Mouse (Mus musculus): ENCODE measurements around the gene Tex33.

DNA sequence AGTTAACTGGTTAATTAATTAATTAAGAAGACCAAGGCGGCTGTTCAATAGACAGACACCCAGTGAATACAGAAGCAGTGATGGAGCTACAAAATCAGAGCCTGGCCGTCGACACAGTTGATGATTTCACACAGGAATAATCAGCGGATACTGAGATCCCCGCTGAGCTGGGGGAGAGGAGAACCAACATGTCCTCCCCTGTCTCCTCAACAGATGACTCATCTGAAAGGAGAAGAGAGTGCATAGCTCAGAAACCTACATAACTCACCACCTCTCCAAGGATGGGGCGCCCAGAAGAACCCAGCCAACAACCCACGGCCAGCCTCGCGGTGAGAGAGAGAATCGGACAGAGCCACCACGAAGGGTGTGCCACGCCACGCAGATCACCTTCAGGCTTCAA is 24.7 kb upstream of the Tex33 start:
- no peak for TF ChIP-seq POLR2A (IDR thresholded peaks at IDR 0.05; ENCODE audit: low read depth, low read length)
- TF ChIP-seq CTCF (IDR thresholded peaks at IDR 0.05; ENCODE audit: extremely low read depth, insufficient read length, insufficient replicate concordance, low read depth, low read length): no peak
